Mouse (Mus musculus): ENCODE measurements around the gene Bhlhe23.

- TF ChIP-seq CTCF (IDR thresholded peaks at IDR 0.05) (no peak), POLR2A (IDR thresholded peaks at IDR 0.05; ENCODE audit: insufficient read depth, low read depth, low read length) (no peak)
These were observed 49.1 kb downstream of the Bhlhe23 start for GRCm38 (mm10) chr2:180727613-180728021.
